Mouse (Mus musculus): ENCODE measurements at regions not wholly inside any gene's neighbourhood (a gene's known extent, or its start where the extent isn't known, plus 50 kb on each side); places are given as distances from the start of the nearest gene placed in this dataset.

DNA sequence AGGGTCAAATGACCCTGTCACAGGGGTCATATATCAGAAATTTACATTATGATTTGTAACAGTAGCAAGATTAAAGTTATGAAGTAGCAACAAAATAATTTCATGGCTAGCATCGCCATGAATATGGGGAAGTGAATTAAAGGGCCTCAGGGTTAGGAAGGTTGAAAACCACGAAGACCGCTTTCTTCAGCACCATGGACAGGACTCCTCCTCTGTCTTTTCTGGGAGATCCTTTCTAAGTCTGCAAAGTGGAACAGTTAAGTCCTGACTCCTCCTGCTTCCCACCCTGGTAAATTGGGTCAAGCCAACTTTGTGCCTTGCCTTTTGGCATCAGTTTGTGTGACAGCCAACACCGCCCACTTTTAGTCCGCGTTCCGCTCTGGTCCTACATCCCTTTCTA lies 275.7 kb downstream of the Atp23 start:
- TF ChIP-seq POLR2A (IDR thresholded peaks at IDR 0.05; ENCODE audit: insufficient read depth, low read depth, low read length) (no peak), CTCF (IDR thresholded peaks at IDR 0.05; ENCODE audit: insufficient read depth, low read depth, low read length) (no peak)
- no peak overlapping the region for H3K4me3 ChIP-seq (ENCODE audit: insufficient read depth, low read depth, low read length)
- 70% methylated on average over 7 of the region's 7 CpGs for WGBS
- no peaks in the 10 kb centered on the region for H3K4me1 ChIP-seq (ENCODE audit: control insufficient read depth, insufficient read depth, low read length)
- H3K27ac ChIP-seq (ENCODE audit: insufficient read depth, low read depth, low read length), result no peak overlapping the region

DNA sequence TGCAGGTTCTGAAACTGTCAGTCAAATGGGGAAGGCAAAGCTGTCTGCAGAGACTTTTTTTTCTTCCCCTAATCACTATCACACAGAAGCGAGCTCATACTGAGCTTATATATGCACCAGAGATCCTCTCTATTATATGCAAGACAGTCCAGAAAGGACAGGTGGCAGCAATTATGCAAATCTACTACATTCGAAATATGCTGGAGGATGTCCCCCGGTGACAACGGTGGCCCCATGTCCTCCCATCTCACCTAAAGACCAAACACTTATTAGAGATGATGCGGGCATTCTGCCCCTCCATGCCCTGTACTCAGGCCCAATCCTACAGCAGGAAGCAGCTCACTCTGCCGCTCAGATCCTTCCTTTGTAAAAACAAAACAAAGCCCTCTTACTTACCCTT lies 280.4 kb downstream of the Atp23 start:
- Histone ChIP-seq H3K4me1 (ENCODE audit: control insufficient read depth, insufficient read depth, low read length) (0 out of 2 replicates have a peak, but pooled peaks cover 2% of the 10 kb centered on the region), H3K27ac (ENCODE audit: insufficient read depth, low read depth, low read length) (no peak overlapping the region), H3K4me3 (ENCODE audit: insufficient read depth, low read depth, low read length) (no peak overlapping the region)
- 75% methylated on average over 6 of the region's 6 CpGs for WGBS
- TF ChIP-seq CTCF (IDR thresholded peaks at IDR 0.05; ENCODE audit: insufficient read depth, low read depth, low read length) (no peak), POLR2A (IDR thresholded peaks at IDR 0.05; ENCODE audit: insufficient read depth, low read depth, low read length) (no peak)

DNA sequence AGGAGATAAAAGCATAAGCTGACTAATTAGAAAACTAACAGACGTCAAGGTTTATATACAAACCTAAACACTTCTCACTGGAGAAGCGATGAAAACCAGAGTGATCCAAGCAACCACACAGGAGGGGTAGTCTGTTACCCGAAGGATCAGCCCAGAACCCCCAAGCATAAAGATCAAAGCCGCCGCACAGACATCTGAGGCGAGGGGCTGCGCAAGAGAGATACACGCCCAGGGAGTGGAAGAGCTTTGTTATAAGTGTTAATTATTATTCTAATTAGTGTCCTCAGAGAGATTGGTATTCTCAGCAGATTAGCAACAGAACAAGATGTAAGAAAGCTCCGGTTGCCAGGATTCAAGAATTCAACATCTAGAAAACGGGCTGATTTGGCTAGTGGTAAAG lies 281.2 kb downstream of the Atp23 start:
- H3K4me1 ChIP-seq (ENCODE audit: control insufficient read depth, insufficient read depth, low read length), result 0 out of 2 replicates have a peak, but pooled peaks cover 2% of the 10 kb centered on the region
- H3K4me3 ChIP-seq (ENCODE audit: insufficient read depth, low read depth, low read length), result no peak overlapping the region
- TF ChIP-seq CTCF (IDR thresholded peaks at IDR 0.05; ENCODE audit: insufficient read depth, low read depth, low read length) (no peak), POLR2A (IDR thresholded peaks at IDR 0.05; ENCODE audit: insufficient read depth, low read depth, low read length) (no peak)
- no peak overlapping the region for H3K27ac ChIP-seq (ENCODE audit: insufficient read depth, low read depth, low read length)
- 14% methylated on average over 10 of the region's 10 CpGs for WGBS

DNA sequence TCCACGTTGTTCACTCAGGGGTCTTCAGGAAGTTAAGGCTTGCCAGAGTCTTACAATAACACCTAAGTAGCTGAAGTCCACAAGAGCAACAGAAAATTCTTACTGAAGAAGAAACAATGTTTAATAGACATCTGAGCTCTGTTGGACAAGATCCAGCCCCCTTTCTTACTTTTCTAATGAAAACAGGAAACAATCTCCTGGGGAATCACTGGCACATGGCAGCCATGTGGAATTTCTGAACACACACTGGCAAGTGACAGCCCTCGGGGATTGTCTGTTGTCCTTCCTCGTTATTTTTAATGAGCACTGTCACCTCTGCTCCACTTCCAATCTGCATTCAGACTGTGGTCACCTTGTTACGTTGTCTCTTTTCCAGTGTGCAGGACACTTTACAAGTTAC lies 288.9 kb downstream of the Atp23 start:
- Histone ChIP-seq H3K27ac (ENCODE audit: insufficient read depth, low read depth, low read length) (no peak overlapping the region), H3K4me3 (ENCODE audit: insufficient read depth, low read depth, low read length) (no peak overlapping the region), H3K4me1 (ENCODE audit: control insufficient read depth, insufficient read depth, low read length) (no peaks in the 10 kb centered on the region)
- TF ChIP-seq POLR2A (IDR thresholded peaks at IDR 0.05; ENCODE audit: insufficient read depth, low read depth, low read length) (no peak), CTCF (IDR thresholded peaks at IDR 0.05; ENCODE audit: insufficient read depth, low read depth, low read length) (no peak)
- WGBS, result 64% methylated on average over 4 of the region's 4 CpGs

DNA sequence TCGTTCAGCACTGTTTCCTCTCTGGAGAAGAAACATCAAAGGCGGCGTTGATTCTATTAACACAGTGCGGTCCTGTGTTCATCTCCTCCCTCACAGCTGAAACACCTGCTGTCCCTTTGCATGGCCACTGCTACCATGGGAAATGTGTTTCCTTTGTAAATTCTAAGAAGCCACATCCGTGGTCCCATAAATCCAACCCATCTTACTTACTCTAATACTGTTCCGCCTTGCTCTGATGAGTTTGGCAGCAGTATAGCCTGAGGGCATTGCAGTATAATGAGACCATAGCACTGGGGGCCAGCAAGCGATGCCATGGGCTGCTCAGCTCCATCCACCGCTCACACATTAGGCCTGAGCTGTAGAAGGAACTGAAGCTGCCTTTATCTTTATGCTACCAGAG lies 290.6 kb downstream of the Atp23 start:
- no peak overlapping the region for H3K27ac ChIP-seq (ENCODE audit: insufficient read depth, low read depth, low read length)
- 89% methylated on average over 8 of the region's 8 CpGs for WGBS
- no peak for TF ChIP-seq CTCF (IDR thresholded peaks at IDR 0.05; ENCODE audit: insufficient read depth, low read depth, low read length)
- TF ChIP-seq POLR2A (IDR thresholded peaks at IDR 0.05; ENCODE audit: insufficient read depth, low read depth, low read length), result no peak
- no peak overlapping the region for H3K4me3 ChIP-seq (ENCODE audit: insufficient read depth, low read depth, low read length)
- H3K4me1 ChIP-seq (ENCODE audit: control insufficient read depth, insufficient read depth, low read length), result no peaks in the 10 kb centered on the region

DNA sequence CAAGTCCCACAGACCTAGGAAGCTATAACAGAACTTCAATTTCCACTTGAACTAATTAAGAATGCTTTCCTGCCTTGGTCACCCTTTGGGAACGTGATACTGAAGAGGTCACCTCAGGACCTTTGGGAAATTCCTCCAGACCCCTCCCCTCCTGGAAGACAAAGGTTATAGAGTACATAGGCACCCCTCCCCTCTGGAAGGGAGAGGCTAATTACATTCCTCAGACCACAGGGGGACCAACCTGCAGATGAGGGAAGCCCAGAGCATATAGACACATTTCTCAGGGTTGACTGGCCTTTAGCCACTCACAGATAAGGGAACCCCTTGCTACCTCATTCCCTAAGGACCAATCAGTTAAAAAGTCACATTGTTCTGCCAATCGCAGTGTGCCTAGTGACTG lies 301.5 kb downstream of the Atp23 start:
- Histone ChIP-seq H3K27ac (ENCODE audit: insufficient read depth, low read depth, low read length) (no peak overlapping the region), H3K4me3 (ENCODE audit: insufficient read depth, low read depth, low read length) (no peak overlapping the region), H3K4me1 (ENCODE audit: control insufficient read depth, insufficient read depth, low read length) (no peaks in the 10 kb centered on the region)
- TF ChIP-seq POLR2A (IDR thresholded peaks at IDR 0.05; ENCODE audit: insufficient read depth, low read depth, low read length) (no peak), CTCF (IDR thresholded peaks at IDR 0.05; ENCODE audit: insufficient read depth, low read depth, low read length) (no peak)
- WGBS, result 86% methylated on average over 2 of the region's 2 CpGs

DNA sequence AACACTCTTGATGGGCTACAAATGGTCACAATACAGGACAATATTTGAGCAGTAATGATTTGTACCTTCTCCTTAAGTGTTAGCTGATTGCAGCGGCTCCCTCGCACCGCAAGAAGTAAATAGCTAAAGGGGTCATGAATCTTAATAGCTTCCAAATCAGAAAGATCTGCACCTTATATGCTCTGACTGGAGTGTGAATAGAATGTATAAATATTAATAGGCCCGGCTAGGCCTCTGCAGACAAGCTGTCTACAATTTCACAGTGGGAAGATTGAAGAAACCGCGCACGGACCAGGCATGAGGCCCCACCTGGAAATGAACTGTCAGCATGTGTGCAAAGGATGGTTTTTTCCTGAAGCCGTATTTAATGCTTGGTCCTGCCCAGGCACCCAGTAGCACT lies 333.0 kb downstream of the Atp23 start:
- Histone ChIP-seq H3K4me1 (ENCODE audit: control insufficient read depth, insufficient read depth, low read length) (peaks cover 2% of the 10 kb centered on the region; the same call in 1 of the 2 replicates), H3K4me3 (ENCODE audit: insufficient read depth, low read depth, low read length) (no peak overlapping the region), H3K27ac (ENCODE audit: insufficient read depth, low read depth, low read length) (no peak overlapping the region)
- 96% methylated on average over 8 of the region's 8 CpGs for WGBS
- TF ChIP-seq CTCF (IDR thresholded peaks at IDR 0.05; ENCODE audit: insufficient read depth, low read depth, low read length) (no peak), POLR2A (IDR thresholded peaks at IDR 0.05; ENCODE audit: insufficient read depth, low read depth, low read length) (no peak)

DNA sequence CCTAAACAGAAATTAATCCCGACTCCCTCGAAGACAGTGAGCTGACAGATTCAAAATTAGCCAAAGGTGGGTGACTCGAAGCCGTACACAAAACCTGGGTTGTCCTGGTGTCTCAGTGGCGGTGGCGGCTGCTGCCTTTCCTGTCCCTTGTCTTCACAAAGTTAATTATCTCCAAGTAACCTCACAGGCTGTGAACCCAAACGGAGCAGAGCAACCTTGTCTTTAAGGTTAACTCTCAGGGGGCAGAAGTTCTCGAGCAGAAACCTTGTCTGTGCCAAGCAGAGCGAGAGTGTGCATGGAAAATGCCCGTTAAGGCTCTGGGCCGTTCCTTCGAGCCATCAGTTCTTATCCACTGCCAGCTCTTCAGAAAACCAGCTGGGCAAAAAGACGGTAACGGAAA lies 335.8 kb downstream of the Atp23 start:
- Histone ChIP-seq H3K4me1 (ENCODE audit: control insufficient read depth, insufficient read depth, low read length) (no peaks in the 10 kb centered on the region), H3K27ac (ENCODE audit: insufficient read depth, low read depth, low read length) (no peak overlapping the region), H3K4me3 (ENCODE audit: insufficient read depth, low read depth, low read length) (no peak overlapping the region)
- 81% methylated on average over 14 of the region's 14 CpGs for WGBS
- TF ChIP-seq CTCF (IDR thresholded peaks at IDR 0.05; ENCODE audit: insufficient read depth, low read depth, low read length), result no peak
- no peak for TF ChIP-seq POLR2A (IDR thresholded peaks at IDR 0.05; ENCODE audit: insufficient read depth, low read depth, low read length)

DNA sequence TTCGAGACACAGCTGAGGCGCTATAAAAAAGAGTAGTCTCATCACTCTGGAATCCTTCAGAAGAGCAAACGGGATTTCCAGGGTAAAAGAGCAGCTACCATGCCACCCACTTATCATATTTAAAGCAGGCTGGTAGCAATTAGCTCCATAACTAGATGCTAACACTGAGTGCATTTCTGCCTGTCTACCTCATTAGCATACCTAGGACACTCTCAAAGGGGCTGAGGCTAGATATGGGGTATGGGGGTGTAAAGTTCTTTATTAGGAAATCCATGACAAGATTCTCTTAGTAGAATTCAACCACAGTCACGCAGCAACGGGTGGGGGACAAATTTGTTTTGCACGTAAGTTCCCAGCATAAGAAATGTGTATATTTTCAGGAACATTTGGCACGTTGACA lies 346.1 kb downstream of the Atp23 start:
- no peak overlapping the region for H3K4me3 ChIP-seq (ENCODE audit: insufficient read depth, low read depth, low read length)
- no peak for TF ChIP-seq POLR2A (IDR thresholded peaks at IDR 0.05; ENCODE audit: insufficient read depth, low read depth, low read length)
- TF ChIP-seq CTCF (IDR thresholded peaks at IDR 0.05; ENCODE audit: insufficient read depth, low read depth, low read length), result no peak
- no peak overlapping the region for H3K27ac ChIP-seq (ENCODE audit: insufficient read depth, low read depth, low read length)
- WGBS, result 74% methylated on average over 7 of the region's 7 CpGs
- H3K4me1 ChIP-seq (ENCODE audit: control insufficient read depth, insufficient read depth, low read length), result no peaks in the 10 kb centered on the region

DNA sequence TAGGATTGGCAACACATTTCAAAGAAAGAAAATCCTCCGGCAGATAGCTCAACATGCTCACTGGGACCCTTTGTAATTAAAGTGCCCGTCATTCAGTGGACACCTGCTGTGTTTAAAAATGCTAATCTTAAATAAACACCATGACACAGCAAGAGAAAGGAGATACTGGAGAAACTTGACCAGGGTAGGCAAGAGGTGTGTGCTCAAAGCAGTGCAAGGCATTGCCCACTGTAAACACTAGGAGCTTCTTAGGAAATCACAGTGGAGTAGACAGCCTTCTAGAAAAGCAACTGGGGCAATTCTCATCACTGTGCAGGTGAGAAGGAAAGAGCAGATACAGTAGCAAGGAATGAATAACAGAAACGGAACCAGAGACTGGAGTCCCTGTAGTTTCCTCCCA lies 369.2 kb downstream of the Atp23 start:
- TF ChIP-seq CTCF (IDR thresholded peaks at IDR 0.05; ENCODE audit: insufficient read depth, low read depth, low read length), result no peak
- TF ChIP-seq POLR2A (IDR thresholded peaks at IDR 0.05; ENCODE audit: insufficient read depth, low read depth, low read length), result no peak
- H3K4me1 ChIP-seq (ENCODE audit: control insufficient read depth, insufficient read depth, low read length), result no peaks in the 10 kb centered on the region
- H3K4me3 ChIP-seq (ENCODE audit: insufficient read depth, low read depth, low read length), result no peak overlapping the region
- 54% methylated on average over 3 of the region's 3 CpGs for WGBS
- no peak overlapping the region for H3K27ac ChIP-seq (ENCODE audit: insufficient read depth, low read depth, low read length)
